Mouse (Mus musculus): ENCODE results near the gene Pdpr.

DNA sequence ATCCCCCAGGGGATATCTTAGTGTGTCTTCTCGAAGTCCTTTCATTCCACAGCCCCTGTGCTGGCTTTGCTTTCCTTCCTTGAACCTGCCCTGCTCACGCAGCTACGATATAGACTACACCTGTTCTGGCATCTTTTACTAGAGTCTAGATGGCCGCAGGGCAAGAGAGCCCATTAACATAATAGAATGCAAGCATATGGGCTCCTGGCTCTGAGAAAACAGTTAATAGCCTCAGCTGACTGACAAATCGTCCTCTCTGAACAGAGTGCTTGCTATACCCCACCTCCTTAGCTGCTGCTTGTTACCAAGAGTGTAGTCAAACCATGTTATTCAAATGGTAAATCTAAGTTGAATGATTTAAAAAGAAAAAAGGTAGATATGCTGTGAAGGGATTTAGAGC lies 77.2 kb downstream of the Pdpr start:
- no peak for TF ChIP-seq CTCF (conservative IDR thresholded peaks at IDR 0.05; ENCODE audit: low read length)
- no peak for TF ChIP-seq POU5F1 (IDR thresholded peaks at IDR 0.05; ENCODE audit: borderline replicate concordance, low read length)
- TF ChIP-seq NANOG (IDR thresholded peaks at IDR 0.05; ENCODE audit: borderline replicate concordance, low read length) = no peak
